Mouse (Mus musculus) midbrain, embryonic 11.5 days (tissue): ENCODE results near the gene Fam107b. TPM values are rescaled to one million over a fixed set of nuclear protein-coding genes. Genes with fewer than 3 reads are reported as not detected.

ENCODE experiments used
- ATAC-seq: fragments of 200-750 bp; cut with Nextera tagmentation; 2 replicates; pipeline ENCODE4 v1.8.0; 2017; ENCODE audit warnings: moderate TSS enrichment, moderate library complexity; ENCODE audit not compliant: low FRiP score
- DNase-seq: peaks from one replicate; pipeline ENCODE4 v3.0.0; 2015; ENCODE audit warnings: low spot score; ENCODE audit errors: missing footprints
- H3K27ac ChIP-seq: fragments of 300-500 bp; sonication (generic); 2 replicates; pipeline ENCODE4 v1.5.1; 2014; ENCODE audit warnings: low read depth, low read length
- H3K27me3 ChIP-seq: fragments of 300-500 bp; sonication (generic); 2 replicates; pipeline ENCODE4 v1.6.1; 2014; ENCODE audit warnings: mild to moderate bottlenecking, low read length, moderate library complexity, mixed read lengths; ENCODE audit not compliant: control insufficient read depth, insufficient read depth
- H3K36me3 ChIP-seq: fragments of 300-500 bp; sonication (generic); 2 replicates; pipeline ENCODE4 v1.6.1; 2014; ENCODE audit warnings: mild to moderate bottlenecking, low read length, moderate library complexity, mixed read lengths; ENCODE audit not compliant: control insufficient read depth, insufficient read depth
- H3K4me1 ChIP-seq: fragments of 300-500 bp; sonication (generic); 2 replicates; pipeline ENCODE4 v1.6.1; 2014; ENCODE audit warnings: low read length; ENCODE audit not compliant: control insufficient read depth, insufficient read depth
- H3K4me2 ChIP-seq: fragments of 300-500 bp; sonication (generic); 2 replicates; pipeline ENCODE4 v1.6.1; 2014; ENCODE audit warnings: mild to moderate bottlenecking, moderate library complexity
- H3K4me3 ChIP-seq: fragments of 300-500 bp; sonication (generic); 2 replicates; pipeline ENCODE4 v1.5.1; 2014; ENCODE audit warnings: low read depth, low read length
- H3K9ac ChIP-seq: fragments of 300-500 bp; sonication (generic); 2 replicates; pipeline ENCODE4 v1.6.1; 2014; ENCODE audit warnings: low read length
- H3K9me3 ChIP-seq: fragments of 300-500 bp; sonication (generic); 2 replicates; pipeline ENCODE4 v1.6.1; 2016; ENCODE audit warnings: low read length; ENCODE audit not compliant: control insufficient read depth
- WGBS: fragments of 180-500 bp; shearing (Covaris S2); extraction: QIAGEN DNeasy Blood & Tissue Kit; methylation state at CpG from one replicate; pipeline ENCODE4 v1.1.7; 2014; 5-methylcytosine and 5-hydroxymethylcytosine counted together
- polyA plus RNA-seq: library from polyadenylated mRNA; unstranded; fragments of >200 nt; fragmentation: Nextera tagmentation; extraction: Ambion mirVana; gene quantifications from 2 replicates; pipeline ENCODE4 v1.2.1, GENCODE M21; 2014

The Fam107b gene
- polyA plus RNA-seq, 1 experiment from 2014 or later, result 60.4 TPM

DNA sequence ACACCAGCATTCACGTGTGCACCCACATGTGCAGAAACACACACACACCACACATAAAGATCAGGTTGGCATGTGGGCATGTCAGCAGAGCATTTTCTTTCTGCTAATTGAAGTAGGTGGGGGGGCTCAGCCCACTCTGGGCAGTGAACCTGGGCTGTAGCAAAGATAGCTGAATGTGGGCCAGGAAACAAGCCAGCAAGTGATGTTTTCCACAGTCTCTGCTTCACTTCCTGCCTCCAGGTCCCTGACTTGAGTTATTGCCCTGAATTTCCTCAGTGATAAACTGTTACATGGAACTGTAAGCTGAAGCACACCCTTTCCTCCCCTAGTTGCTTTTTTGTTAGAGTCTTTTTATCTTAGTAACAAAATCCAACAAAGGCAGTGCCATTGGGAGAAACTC, 6.1 kb downstream of the Fam107b start:
- H3K4me1 ChIP-seq, result no peaks in the 10 kb centered on the region

GRCm38 (mm10) chr2:3577216-3577615, 6.9 kb downstream of the Fam107b start:
- Histone ChIP-seq H3K36me3 (no peaks in the 10 kb centered on the region), H3K9ac (no peak overlapping the region), H3K27ac (no peak overlapping the region), H3K9me3 (no peaks in the 10 kb centered on the region), H3K27me3 (no peaks in the 10 kb centered on the region), H3K4me1 (no peaks in the 10 kb centered on the region), H3K4me2 (no peak overlapping the region), H3K4me3 (no peak overlapping the region)
- no peak for ATAC-seq
- WGBS, result 83% methylated on average over 1 of the region's 1 CpGs
- DNase-seq, result no peak

More for the DNA sequence above, 6.1 kb downstream of the Fam107b start:
- Histone ChIP-seq H3K27ac (no peak overlapping the region), H3K27me3 (no peaks in the 10 kb centered on the region), H3K4me2 (no peak overlapping the region), H3K9ac (no peak overlapping the region), H3K36me3 (no peaks in the 10 kb centered on the region), H3K9me3 (no peaks in the 10 kb centered on the region), H3K4me3 (no peak overlapping the region)
- no peak for DNase-seq
- no peak for ATAC-seq
- WGBS, result 86% methylated on average over 1 of the region's 1 CpGs

GRCm38 (mm10) chr2:3578180-3578902, 8.1 kb downstream of the Fam107b start:
- no peak for DNase-seq
- Histone ChIP-seq H3K9me3 (no peaks in the 10 kb centered on the region), H3K4me2 (no peak overlapping the region), H3K4me3 (no peak overlapping the region), H3K9ac (no peak overlapping the region), H3K36me3 (no peaks in the 10 kb centered on the region), H3K27me3 (no peaks in the 10 kb centered on the region), H3K27ac (no peak overlapping the region), H3K4me1 (no peaks in the 10 kb centered on the region)
- 86% methylated on average over 8 of the region's 8 CpGs for WGBS
- no peak for ATAC-seq

DNA sequence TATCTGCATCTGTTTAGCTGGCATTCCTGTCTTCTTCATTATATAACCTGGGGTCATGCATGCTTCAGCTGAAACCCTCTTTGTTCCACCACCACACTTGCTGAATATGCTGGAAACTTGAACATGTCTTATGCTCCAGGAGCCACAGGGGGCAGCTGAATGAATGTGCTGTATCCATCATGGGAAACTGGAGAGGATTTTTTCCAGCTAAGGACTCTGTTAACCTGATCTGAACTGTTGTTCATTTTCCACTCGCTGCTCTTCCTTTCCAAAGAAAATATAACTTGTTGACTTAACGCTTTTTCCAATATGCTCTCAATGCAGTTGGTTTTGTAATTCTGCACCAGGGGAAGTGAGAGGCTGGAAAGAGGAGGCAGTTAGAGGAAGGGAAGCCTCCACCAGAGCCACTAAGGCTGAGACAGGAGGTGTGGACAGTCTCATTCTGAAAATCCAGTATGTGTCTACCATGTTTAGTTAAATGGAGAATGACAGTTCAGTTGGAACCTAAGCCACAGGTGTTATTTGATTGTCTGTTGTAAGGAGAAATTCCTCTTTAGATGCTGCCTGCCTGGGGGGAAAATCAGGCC, 9.1 kb downstream of the Fam107b start:
- Histone ChIP-seq H3K4me3 (no peak overlapping the region), H3K9ac (no peak overlapping the region), H3K27me3 (no peaks in the 10 kb centered on the region), H3K9me3 (no peaks in the 10 kb centered on the region), H3K36me3 (no peaks in the 10 kb centered on the region), H3K27ac (no peak overlapping the region), H3K4me2 (no peak overlapping the region), H3K4me1 (no peaks in the 10 kb centered on the region)
- DNase-seq, result no peak
- WGBS, result 88% methylated on average over 2 of the region's 2 CpGs
- no peak for ATAC-seq

GRCm38 (mm10) chr2:3582830-3583229, 12.5 kb downstream of the Fam107b start:
- ATAC-seq, result no peak
- no peaks in the 10 kb centered on the region for H3K9me3 ChIP-seq

DNA sequence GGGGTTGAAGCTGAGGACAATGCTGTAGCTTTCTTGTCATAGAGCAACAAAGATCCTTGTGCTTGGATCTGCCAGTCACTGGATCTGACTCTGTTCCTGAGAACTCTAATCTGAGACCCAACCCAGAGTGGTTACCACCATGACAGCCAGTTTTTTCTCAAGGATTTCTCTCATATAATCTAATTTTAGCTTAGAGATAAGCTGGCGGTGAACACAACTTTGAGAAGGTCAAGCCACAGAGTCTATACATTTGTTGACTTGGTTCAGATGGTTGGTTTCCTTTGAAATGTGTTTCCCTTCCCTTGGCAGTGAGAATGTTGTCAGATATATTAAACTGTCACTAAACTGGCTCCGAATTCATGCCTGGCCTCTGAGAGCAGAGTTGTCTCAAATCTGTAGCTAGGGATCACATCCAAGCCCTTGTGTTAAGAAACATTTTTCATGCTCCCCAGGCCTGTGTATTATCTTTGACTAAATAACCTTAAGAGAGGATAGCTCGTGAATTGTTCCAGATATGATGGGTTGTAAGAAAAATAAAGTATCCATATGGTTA, 15.0 kb downstream of the Fam107b start:
- H3K27ac ChIP-seq, result no peak overlapping the region
- no peaks in the 10 kb centered on the region for H3K36me3 ChIP-seq
- H3K27me3 ChIP-seq, result no peaks in the 10 kb centered on the region
- H3K9me3 ChIP-seq, result no peaks in the 10 kb centered on the region
- no peaks in the 10 kb centered on the region for H3K4me1 ChIP-seq
- H3K4me3 ChIP-seq, result no peak overlapping the region
- 88% methylated on average over 3 of the region's 3 CpGs for WGBS
- no peak for DNase-seq
- ATAC-seq, result no peak
- H3K4me2 ChIP-seq, result no peak overlapping the region
- no peak overlapping the region for H3K9ac ChIP-seq

More at GRCm38 (mm10) chr2:3582830-3583229, 12.5 kb downstream of the Fam107b start:
- H3K4me3 ChIP-seq, result no peak overlapping the region
- no peak overlapping the region for H3K27ac ChIP-seq
- 80% methylated on average over 2 of the region's 2 CpGs for WGBS
- H3K27me3 ChIP-seq, result no peaks in the 10 kb centered on the region
- no peaks in the 10 kb centered on the region for H3K4me1 ChIP-seq
- H3K4me2 ChIP-seq, result no peak overlapping the region
- no peaks in the 10 kb centered on the region for H3K36me3 ChIP-seq
- no peak for DNase-seq
- H3K9ac ChIP-seq, result no peak overlapping the region

DNA sequence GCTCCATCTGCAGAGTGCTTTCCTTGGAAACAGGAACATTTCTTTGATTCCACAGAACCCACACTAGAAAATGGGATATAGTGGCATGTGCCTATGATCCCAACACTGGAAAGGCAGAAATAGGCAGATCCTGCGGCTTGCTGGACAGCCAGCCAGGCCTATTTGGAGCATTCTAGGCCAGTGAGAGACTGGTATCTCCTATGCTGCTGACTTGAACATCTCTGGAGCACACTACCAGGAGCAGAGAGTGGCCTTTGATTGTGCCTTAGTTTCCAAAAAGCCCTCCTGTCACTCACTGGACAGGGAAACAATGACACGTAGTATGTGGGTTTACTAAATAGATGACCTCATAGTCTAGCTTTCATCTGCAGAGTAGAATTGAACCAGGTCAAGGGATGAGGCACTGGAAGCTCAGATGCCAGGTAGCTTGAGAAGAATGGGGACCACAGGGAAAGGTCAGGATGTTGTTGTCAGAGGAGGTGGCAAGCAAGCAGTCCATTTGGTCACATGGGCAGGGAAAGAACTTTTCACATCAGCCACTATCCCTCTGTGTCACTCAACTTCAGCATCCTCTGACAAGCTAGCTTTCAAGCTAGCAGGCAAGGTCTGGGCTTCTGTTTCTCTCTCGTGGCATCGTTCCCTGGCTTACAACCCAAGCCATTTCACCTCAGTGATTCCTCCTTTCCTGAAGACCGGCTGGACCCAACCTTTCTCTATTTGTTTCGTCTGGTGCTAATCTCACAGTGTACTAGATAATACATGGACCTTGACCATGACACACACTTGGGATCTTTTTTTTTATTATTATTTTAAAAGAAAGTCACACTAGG, 20.0 kb downstream of the Fam107b start:
- WGBS, result 90% methylated on average over 6 of the region's 6 CpGs
- DNase-seq, result no peak

GRCm38 (mm10) chr2:3590916-3591197, 20.6 kb downstream of the Fam107b start:
- 97% methylated on average over 1 of the region's 1 CpGs for WGBS

More for the DNA sequence above, 20.0 kb downstream of the Fam107b start:
- no peak overlapping the region for H3K4me2 ChIP-seq
- H3K27ac ChIP-seq, result no peak overlapping the region
- H3K9me3 ChIP-seq, result no peaks in the 10 kb centered on the region
- no peak overlapping the region for H3K4me3 ChIP-seq
- no peak for ATAC-seq
- no peaks in the 10 kb centered on the region for H3K27me3 ChIP-seq
- no peaks in the 10 kb centered on the region for H3K4me1 ChIP-seq
- H3K36me3 ChIP-seq, result no peaks in the 10 kb centered on the region
- H3K9ac ChIP-seq, result no peak overlapping the region

More at GRCm38 (mm10) chr2:3590916-3591197, 20.6 kb downstream of the Fam107b start:
- no peak overlapping the region for H3K4me2 ChIP-seq
- no peaks in the 10 kb centered on the region for H3K4me1 ChIP-seq
- H3K27me3 ChIP-seq, result no peaks in the 10 kb centered on the region
- no peaks in the 10 kb centered on the region; the same call in 1 of the 2 replicates for H3K9me3 ChIP-seq
- DNase-seq (no peak), ATAC-seq (no peak)
- H3K4me3 ChIP-seq, result no peak overlapping the region
- no peak overlapping the region for H3K9ac ChIP-seq
- H3K36me3 ChIP-seq, result no peaks in the 10 kb centered on the region
- H3K27ac ChIP-seq, result no peak overlapping the region
